Comparison of ENCODE assay signal across 10 mouse cellular contexts in the genomic region with DNA sequence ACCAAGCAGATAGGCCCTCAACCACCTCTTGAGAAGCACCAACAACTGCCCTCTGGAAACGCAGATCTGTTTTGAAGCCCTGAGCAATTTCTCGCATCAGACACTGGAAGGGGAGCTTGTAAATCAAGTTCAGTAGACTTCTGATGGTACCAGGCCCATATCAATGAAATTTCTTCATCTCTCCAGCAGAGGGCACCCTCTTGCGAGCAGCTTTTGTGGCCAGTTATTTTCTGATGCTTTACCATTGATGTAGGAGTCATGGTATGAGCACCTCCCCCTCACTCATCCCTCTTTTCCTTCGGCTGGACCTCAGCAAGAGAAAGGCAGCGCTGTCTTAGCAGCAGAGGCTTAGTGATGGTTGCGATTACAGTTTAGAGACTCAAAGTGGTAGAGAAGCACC.
DNase-seq lines count a peak whose midpoint lies in the region; ATAC-seq and TF ChIP-seq lines count a peak whose summit lies in the region.
"Had no signal": no experiment of that assay in that cellular context is flagged by ENCODE, and none has a peak within 500 bp of the region (broad histone marks: within the 10 kb centered on the region; RNA-seq: fewer than 3 reads in every experiment).

No protein-coding gene starts in this region.

- no peak overlapping the region for H3K9ac ChIP-seq in kidney, postnatal 0 days (ENCODE audit: low read depth, low read length)
- no peak overlapping the region for H3K9ac ChIP-seq in forebrain, embryonic 11.5 days (ENCODE audit: low read length)
- H3K9ac ChIP-seq: heart, embryonic 15.5 days had no signal

- TF ChIP-seq CTCF in kidney, adult 2 months (conservative IDR thresholded peaks at IDR 0.05; ENCODE audit: insufficient read depth, insufficient read length, low read depth, low read length) = peak; percentile 40; the same call in 1 of the 2 replicates
- peak; percentile 51 for TF ChIP-seq CTCF in E14TG2a.4 (conservative IDR thresholded peaks at IDR 0.05; ENCODE audit: low read length)
- peak; percentile 74 for TF ChIP-seq CTCF in kidney, postnatal 0 days (IDR thresholded peaks at IDR 0.05; ENCODE audit: low read depth)

- peak; percentile 2 for DNase-seq in kidney, adult 2 months
- no peak for DNase-seq in kidney, postnatal 25 days
- DNase-seq in Muller cell, postnatal 12 days (ENCODE audit: inconsistent ontology term) = peak; percentile 8
- DNase-seq in kidney, postnatal 0 days (ENCODE audit: low spot score) = peak; percentile 53
- DNase-seq in gastrocnemius, adult 8-10 months (ENCODE audit: low spot score in 2 of 2) = no peak
- no peak for DNase-seq in forebrain, embryonic 11.5 days (ENCODE audit: low spot score)
- no peak for DNase-seq in thymus, postnatal 14 days
- DNase-seq: cerebellum, adult 11-12 months had no signal

- H3K36me3 ChIP-seq in kidney, adult 2 months (ENCODE audit: control insufficient read depth, insufficient read depth, low read length) = no peaks in the 10 kb centered on the region
- no peaks in the 10 kb centered on the region for H3K36me3 ChIP-seq in E14TG2a.4 (ENCODE audit: insufficient read depth, low read length)
- no peaks in the 10 kb centered on the region for H3K36me3 ChIP-seq in kidney, postnatal 0 days (ENCODE audit: insufficient read depth, low read length)
- no peaks in the 10 kb centered on the region for H3K36me3 ChIP-seq in forebrain, embryonic 11.5 days (ENCODE audit: control insufficient read depth, insufficient read depth, low read length)
- H3K36me3 ChIP-seq: heart, embryonic 15.5 days had no signal

- no peak for TF ChIP-seq POLR2A in kidney, adult 2 months (IDR thresholded peaks at IDR 0.05; ENCODE audit: low read depth, low read length)

- H3K4me2 ChIP-seq in kidney, postnatal 0 days (ENCODE audit: low read length) = no peak overlapping the region
- H3K4me2 ChIP-seq in forebrain, embryonic 11.5 days (ENCODE audit: low read depth, low read length, severe bottlenecking) = no peak overlapping the region
- H3K4me2 ChIP-seq: heart, embryonic 15.5 days had no signal

- H3K4me3 ChIP-seq in kidney, adult 2 months (ENCODE audit: insufficient read depth, low read depth, low read length) = no peak overlapping the region
- no peak overlapping the region for H3K4me3 ChIP-seq in E14TG2a.4 (replicated peaks; ENCODE audit: low read length)
- H3K4me3 ChIP-seq in kidney, postnatal 0 days (replicated peaks; ENCODE audit: low read depth, low read length) = no peak overlapping the region
- no peak overlapping the region for H3K4me3 ChIP-seq in forebrain, embryonic 11.5 days (ENCODE audit: low read depth, low read length)
- H3K4me3 ChIP-seq: heart, embryonic 15.5 days had no signal

- no peaks in the 10 kb centered on the region for H3K9me3 ChIP-seq in E14TG2a.4 (ENCODE audit: low read length)
- no peaks in the 10 kb centered on the region for H3K9me3 ChIP-seq in kidney, postnatal 0 days (replicated peaks; ENCODE audit: low read length)
- no peaks in the 10 kb centered on the region for H3K9me3 ChIP-seq in forebrain, embryonic 11.5 days (ENCODE audit: control insufficient read depth, low read length)
- H3K9me3 ChIP-seq: heart, embryonic 15.5 days had no signal

- no peak overlapping the region for H3K27ac ChIP-seq in kidney, adult 2 months (ENCODE audit: insufficient read depth, low read depth, low read length)
- H3K27ac ChIP-seq in kidney, postnatal 0 days = no peak overlapping the region
- no peak overlapping the region for H3K27ac ChIP-seq in forebrain, embryonic 11.5 days (ENCODE audit: low read depth, low read length)
- H3K27ac ChIP-seq: heart, embryonic 15.5 days had no signal

- ATAC-seq in kidney, postnatal 0 days (replicated peaks; ENCODE audit: low FRiP score, low read depth) = no peak
- no peak for ATAC-seq in forebrain, embryonic 11.5 days (replicated peaks; ENCODE audit: low FRiP score)

- H3K4me1 ChIP-seq in kidney, adult 2 months (ENCODE audit: control insufficient read depth, insufficient read depth, low read length) = no peaks in the 10 kb centered on the region
- H3K4me1 ChIP-seq in E14TG2a.4 (replicated peaks; ENCODE audit: low read depth, low read length) = no peaks in the 10 kb centered on the region
- H3K4me1 ChIP-seq in kidney, postnatal 0 days (replicated peaks; ENCODE audit: insufficient read depth, low read length) = no peaks in the 10 kb centered on the region
- H3K4me1 ChIP-seq in forebrain, embryonic 11.5 days (replicated peaks; ENCODE audit: control insufficient read depth, insufficient read depth, low read length) = no peaks in the 10 kb centered on the region
- H3K4me1 ChIP-seq: heart, embryonic 15.5 days had no signal

- WGBS in kidney, adult 2 months = 36% methylated on average over 6 of the region's 6 CpGs
- WGBS in kidney, postnatal 0 days = 42% methylated on average over 6 of the region's 6 CpGs
- WGBS in forebrain, embryonic 11.5 days = 52% methylated on average over 6 of the region's 6 CpGs

- no peaks in the 10 kb centered on the region for H3K27me3 ChIP-seq in kidney, adult 2 months (replicated peaks; ENCODE audit: control insufficient read depth, insufficient read depth, low read length)
- H3K27me3 ChIP-seq in E14TG2a.4 (ENCODE audit: insufficient read depth, low read length) = no peaks in the 10 kb centered on the region
- H3K27me3 ChIP-seq in kidney, postnatal 0 days (ENCODE audit: insufficient read depth, low read length) = no peaks in the 10 kb centered on the region
- no peaks in the 10 kb centered on the region for H3K27me3 ChIP-seq in forebrain, embryonic 11.5 days (ENCODE audit: control insufficient read depth, insufficient read depth, low read length)
- H3K27me3 ChIP-seq: heart, embryonic 15.5 days had no signal

Comparison
In these comparisons a context has a peak if more than half of its experiments do, and no peak if none do; other contexts are left out.
1. DNase-seq: peak in kidney, adult 2 months (single experiment), Muller cell, postnatal 12 days (single experiment) and kidney, postnatal 0 days (single experiment); none in kidney, postnatal 25 days (0 of 2), gastrocnemius, adult 8-10 months (0 of 2), forebrain, embryonic 11.5 days (single experiment) and thymus, postnatal 14 days (single experiment).
2. Peak in every context shown above with its lines, with median percentiles within 50 percentile points of each other: CTCF ChIP-seq.